Mouse (Mus musculus) skeletal muscle tissue, adult 2 months (tissue): Measurements from ENCODE around the gene Tsr3.

Experiments used
- DNase-seq: peaks from one replicate; pipeline ENCODE4 v3.0.0-alpha.2; 2012; ENCODE audit warnings: low read depth, low spot score

Gene Tsr3

GRCm38 (mm10) chr17:25290411-25290810 lies 50.4 kb downstream of the Tsr3 start:
- no peak for DNase-seq
